Mouse (Mus musculus): ENCODE measurements around the gene Chodl.

Chodl gene

DNA sequence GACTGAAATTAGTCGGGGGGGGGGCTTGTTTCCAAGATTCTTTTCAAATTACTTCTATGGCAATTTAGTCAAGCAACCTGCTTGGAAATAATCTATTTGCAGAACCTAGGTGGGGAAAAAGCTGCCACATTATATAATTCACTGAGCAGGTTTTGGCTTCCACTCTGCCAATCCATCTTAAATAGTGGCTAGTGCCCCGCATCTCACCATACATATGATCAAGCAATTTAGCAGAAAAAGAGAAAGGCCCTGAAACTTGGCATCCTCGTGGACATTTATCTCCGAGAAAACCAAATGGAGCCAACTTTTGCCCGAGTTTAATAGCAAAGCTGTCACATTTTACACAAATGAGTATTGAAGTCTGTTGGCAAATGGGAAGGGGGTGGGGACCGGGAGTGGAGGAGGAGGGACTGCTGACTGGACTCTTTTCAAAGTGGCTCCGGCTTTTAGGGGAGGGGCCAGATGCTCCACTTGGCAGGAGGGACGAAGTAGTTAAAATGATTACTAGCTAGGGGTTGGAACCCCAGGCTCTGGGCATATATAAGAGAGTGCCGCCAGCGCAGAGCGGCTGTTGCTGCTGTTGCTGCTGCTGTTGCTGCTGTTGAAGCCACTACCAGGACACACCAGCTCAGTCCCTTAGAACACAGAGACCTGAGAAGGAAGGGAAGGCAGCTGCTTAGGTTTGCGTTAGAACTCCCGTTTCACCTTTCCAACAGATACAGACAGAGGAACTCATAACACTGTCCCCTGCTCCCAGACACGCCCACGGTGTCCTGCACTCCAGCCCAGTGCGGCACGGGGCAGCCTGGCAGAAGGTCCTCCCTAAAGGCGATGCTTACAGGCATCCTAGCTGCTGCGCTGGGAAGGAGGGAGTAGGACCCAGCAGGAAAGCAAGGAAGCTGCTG is at the start of gene Chodl:
Gene Chodl (plus strand): TSS at position 567 of the 905 bp plus-strand sequence.
- peak in 1 of 2 experiments; percentile 6 for DNase-seq

DNA sequence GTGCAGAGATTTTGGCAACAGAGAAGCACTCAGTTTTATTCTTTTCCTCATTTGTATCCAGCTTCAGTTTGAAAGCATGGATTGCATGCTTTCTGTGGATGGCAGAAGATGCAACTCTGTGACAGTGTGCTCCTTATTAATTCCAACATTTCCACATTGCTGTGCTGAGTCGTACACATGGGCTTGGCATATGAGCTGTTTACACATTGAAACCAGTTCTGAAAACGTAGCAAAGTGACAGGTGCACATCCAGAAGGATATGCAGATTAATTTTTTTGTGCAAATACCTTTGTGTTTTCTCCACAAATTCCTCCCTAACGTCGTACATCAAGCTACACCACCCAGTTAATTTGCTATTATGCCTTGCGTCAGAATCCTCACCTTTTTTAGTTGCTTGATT is 8.1 kb upstream of the Chodl start:
- DNase-seq = no peak

DNA sequence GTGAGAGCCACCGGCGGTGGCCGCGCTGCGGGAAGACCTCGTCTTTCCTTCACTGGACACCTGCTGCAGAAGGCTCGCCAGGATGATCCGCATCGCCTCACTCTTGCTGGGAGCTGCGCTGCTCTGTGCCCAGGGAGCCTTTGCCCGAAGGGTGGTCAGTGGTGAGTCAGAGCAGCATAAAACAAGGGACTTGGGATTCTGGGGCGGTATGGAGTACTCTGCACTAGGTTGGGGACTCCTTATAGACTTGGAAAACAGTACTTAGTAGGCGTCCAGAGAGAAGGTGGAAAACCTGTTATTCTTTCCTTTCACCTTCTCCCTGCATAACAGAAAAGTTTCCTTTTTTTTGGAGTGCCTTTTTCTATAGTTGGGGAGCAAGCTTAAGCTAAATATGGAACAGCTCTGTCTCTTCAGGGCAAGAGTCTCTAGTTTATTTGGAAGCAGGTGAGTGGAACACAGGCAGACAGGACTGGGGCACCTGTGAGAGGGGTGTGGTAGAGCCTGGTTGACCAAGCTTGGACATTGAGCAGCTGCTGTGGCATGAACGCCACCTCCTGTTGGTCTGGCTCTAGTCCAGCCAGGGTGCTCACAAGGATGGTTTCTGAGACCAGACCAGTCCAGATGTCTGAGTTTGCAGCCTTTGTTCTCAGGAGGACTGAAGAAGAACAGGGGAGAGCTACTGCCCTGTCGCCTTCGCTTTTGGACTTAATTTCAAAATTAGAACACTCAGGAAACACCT is 708 bp downstream of the Chodl start:
- DNase-seq = no peak

DNA sequence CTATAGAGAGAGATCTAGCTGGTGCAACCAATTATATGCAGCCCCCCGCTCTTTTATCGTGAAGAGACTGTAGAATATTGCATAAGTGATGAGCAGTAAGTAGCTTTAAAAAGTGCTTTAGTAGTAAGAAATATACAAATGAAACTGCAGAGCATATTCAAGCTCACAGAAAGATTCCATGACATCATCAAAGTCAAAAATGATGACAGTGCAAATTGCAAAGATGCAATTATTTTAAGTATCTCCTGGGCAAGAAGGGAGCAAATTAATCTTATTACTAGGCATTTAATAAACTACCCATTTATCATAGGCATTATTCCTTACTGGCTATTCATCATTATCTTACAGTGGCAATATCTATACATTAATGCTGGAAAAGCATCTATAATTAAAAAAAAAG is 3.5 kb downstream of the Chodl start:
- no peak for DNase-seq

DNA sequence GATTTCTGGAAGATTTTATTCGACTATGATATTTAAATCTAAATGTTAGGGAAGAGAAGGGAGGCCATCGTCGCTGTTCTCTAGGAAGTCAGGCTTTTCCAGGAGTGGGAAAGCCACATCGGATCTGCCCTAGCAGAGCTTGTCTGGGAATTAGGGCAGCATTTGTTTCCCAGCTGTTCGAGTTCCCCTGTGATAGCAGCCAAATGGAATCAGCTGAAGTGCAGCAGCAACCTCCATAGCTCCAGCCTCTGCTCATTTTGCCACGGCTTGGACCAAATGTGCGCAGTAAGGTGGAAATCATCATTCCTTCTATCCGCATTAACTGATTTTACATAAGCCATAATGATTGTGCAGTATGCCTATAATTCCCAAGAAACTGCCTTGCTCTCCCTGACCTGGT is 7.0 kb downstream of the Chodl start:
- no peak for DNase-seq

DNA sequence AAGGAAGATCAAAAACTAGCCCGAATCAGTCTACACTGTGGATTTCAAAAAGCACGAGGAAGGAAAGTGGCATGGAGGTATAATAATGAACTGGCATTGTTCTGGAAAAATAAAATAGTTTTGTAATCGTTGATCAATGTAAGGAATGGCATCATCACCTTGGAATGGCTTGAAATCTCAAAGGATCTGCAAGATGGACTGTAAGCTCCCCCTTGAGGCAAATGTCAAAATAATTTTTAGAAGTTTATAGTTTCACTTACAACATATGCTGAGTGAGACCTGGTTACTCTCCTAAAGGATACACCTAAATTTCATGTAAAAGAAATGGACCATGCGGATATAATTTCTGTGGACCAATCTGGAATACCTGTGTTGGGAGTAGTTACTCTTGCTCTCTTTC is 19.6 kb downstream of the Chodl start:
- no peak for DNase-seq

DNA sequence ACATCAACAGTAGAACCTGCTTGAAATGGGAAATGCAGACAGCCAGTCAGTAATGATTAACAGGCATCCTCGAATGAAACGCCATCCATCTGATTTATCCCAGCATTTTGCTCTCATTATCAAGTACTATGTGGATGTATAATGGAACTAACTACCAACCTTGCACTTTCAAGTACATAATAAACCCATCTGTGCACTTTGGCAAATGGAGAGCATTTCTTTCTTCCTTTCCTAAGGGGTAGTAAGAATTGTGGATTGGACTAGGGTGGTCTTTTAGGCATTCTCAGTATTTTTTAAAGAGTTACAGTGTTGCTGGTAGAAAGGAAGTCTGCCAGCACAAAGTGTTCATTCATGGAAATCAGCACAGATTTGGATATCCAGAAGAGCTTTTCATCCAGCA is 26.7 kb downstream of the Chodl start:
- DNase-seq = no peak

DNA sequence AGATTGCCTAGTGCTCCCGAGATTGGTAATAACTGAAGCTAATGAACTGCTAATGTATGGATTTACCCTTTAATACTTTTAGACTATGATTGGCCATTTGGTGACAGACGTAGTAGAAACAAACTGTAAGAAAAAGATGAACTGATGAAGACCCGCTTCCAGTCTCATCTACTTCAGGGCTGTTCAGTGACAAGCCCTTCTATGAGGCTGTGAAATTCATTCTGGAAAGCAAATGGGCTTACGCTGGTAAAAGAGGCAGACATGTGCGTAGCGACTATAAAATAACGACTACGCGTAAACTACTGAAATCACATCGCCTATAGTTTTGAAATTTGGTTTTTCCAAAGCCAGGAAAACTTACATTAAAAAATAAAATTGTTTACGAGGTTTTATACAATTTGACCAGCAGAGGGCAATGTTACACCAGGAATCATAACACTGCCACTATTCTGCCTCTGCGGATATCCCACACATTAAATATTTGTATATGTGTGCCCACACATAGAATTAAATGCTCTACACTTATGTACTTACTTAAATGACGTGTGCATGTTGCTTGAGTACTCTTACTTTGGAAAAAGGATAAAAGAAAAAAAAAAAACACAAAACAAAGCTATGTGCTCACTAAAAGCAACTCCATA is 38.5 kb downstream of the Chodl start:
- DNase-seq = no peak

DNA sequence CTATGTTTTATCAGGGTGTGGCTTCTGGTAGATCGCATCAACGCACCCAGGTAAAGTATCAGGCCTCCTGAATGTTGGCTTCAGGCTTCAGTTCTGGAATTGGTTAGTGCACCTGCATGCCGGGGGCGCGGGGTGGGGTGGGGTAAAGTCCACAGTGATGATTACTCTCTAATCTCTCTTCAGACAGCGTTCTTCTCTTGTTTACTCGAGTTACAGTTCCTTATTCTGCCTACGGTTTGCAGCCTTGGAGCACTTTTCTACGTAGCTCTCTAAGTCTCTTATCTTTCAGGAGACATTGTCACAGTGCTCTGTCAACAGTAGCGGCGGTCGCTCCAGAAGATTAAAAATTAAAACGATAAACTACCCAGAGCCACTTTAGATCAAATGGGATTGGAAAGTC is 43.4 kb downstream of the Chodl start:
- DNase-seq = no peak

DNA sequence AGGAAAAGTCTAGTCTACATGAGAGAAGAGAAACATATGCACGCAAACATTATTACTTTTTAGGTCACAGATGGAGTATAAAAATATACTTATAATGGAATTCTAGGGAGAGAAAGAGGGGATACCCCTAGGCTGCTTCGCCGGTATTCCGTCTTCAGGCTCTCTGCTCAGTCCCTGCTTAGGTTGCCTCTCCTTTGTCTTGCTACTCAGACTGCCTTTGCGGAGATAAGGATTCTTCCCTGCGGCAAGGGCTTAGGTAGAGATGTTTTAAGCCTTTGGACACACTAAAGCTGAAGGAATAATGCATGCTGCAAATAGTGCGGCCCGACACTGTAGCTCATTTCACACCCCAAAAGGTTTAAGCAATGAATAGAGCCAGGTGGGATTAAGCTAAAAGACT is 45.6 kb downstream of the Chodl start:
- no peak for DNase-seq

All from kidney, adult 8-10 months (tissue).